Mouse (Mus musculus) megakaryocyte, embryonic 14.5 days (primary cell): ENCODE measurements around the gene Rspry1.

ENCODE experiments used
- FLI1 ChIP-seq: IDR thresholded peaks from 2 replicates; pipeline ENCODE4 v1.6.1; 2012; ENCODE audit warnings: low read length, inconsistent platforms, mixed read lengths
- GATA1 ChIP-seq: IDR thresholded peaks from 3 replicates; pipeline ENCODE4 v1.6.1; 2012; ENCODE audit warnings: mixed read lengths, low read length, inconsistent platforms, borderline replicate concordance

GRCm38 (mm10) chr8:94552696-94553095 is 49.0 kb upstream of the Rspry1 start:
- TF ChIP-seq GATA1 = no peak
- no peak for TF ChIP-seq FLI1
